Mouse (Mus musculus) testis, postnatal 14 days (tissue): ENCODE results near the gene Aoah.
A peak's percentile ranks its signal among the peaks of the same experiment; 100 is the strongest.

ENCODE experiments used
- DNase-seq: peaks from one replicate; pipeline ENCODE4 v3.0.0; 2021; ENCODE audit warnings: low spot score

Gene Aoah

GRCm38 (mm10) chr13:20916698-20917511 is 123.0 kb downstream of the Aoah start:
- DNase-seq, result no peak

DNA sequence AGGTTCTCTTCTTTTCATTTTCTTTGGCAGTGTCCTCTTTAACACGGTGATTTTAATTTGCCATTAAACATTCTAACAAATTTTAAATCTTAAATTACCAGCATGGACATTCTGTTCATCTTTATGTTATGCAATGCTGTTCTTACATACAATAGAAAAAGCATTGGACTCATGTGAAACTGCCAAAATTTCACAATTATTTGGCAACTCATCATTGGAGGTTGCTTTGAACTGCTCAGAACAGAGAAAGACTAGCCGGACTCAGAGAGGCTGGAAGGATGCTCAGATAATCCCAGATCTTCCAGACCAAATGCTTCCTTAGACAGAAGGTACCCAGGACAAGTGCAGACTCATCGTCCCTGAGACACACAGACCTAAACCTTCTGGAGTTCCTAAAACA is 126.5 kb downstream of the Aoah start:
- DNase-seq, result no peak

DNA sequence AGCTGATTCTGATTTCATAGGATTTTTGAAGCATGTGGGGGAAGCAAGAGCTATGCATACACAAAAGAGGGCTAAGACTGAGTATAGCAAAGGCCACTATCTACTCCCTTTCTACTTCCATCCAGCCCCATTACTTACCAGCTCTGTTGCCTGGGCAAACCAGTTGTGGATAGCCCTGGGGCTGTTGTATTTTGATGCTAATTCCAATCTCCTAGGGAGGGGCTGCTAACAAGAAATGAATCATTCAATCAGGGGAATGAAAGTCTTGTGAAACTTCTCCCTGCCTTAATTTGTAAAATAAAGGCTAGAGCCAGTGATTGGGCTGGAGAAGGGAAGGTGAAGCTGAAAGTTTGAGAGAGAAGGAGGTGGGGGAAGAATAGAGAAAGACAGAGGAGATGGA is 142.1 kb downstream of the Aoah start:
- no peak for DNase-seq

DNA sequence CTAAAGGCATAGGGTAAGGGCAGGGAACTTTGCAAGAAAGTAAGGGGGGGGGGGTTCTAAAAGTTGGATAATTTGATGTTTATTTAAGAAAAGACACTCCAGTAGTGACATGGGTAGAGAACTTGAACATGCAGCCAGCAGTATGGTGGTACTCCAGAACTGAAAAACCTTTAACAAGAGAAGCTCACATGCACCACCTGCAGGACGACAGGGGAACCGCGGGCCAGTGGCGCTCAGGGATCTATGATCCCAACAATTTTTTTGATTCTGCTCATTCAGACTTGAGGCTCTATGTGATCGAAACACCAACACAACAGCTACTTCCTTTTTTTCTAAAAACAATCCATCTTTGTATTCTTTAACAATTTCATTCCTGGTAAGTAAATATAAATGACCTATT is 143.5 kb downstream of the Aoah start:
- DNase-seq, result peak; percentile 10

DNA sequence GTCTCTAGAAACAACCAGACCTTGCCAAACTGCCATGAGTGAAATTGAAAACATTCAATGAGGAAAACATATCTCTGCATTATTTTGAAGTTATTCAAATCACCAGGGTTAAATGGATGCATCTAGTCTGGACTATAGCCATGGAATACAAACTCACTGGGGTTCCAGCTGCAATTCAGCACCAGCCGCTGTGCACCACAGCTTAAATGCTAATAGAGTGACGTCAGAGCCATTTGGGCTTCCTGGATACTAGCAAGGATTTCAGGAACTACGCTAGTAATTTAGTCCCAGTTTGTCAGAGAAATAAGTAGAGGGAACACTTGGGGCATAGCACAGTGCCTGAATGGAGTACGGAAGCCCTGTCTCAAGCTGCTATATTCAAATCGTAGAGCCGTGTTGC is 145.2 kb downstream of the Aoah start:
- DNase-seq, result no peak

GRCm38 (mm10) chr13:20940389-20940788 is 146.5 kb downstream of the Aoah start:
- DNase-seq, result no peak

GRCm38 (mm10) chr13:20941707-20942106 is 147.8 kb downstream of the Aoah start:
- no peak for DNase-seq

- DNase-seq, result no peak
Measured at GRCm38 (mm10) chr13:20963086-20963485, 169.2 kb downstream of the Aoah start.

DNA sequence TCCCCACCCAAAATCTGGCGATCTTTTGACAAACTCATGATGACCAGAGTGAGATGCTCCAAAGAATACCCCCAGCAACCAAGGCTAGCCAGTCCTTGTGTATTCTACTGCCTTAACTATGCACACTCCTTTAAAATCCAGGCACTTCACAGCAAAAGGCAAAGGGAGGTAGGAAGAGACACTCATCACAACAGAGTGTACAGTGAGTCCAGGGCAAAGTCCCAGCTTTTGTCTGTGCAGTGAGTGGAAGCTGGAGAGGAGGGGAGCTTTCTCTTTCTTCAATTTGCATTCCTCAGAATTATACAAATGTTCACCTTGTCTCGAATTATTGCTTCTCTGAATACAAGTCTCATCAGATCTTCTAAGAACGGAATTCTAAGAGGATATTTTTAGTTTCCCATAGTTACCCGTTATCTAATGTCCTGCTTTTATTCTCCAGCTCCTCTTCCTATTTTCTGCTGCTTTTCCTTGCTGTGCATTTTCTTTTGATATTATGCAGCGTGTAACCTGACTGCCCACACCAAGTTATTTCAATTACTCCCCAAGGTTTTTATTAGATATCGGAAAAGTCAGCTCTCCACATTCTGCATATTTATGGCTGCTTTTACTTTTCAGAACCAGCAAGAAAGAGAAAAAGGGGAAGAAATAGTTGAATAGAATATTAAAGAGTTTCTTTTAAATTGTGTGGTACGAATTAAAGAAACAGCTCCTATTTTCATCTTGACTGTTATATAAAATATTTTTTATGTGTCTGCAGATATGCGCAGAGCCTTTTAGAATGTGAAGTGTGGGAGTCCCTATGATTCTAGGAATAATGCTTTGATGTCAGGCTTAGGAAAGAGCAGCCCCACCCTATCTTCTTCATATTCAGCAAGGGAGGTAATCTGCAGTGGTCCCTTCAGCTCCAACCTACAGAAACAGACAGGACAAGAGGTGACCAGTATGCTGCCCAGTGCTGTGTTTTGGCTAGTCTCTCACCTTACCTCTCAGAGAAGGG is 187.6 kb downstream of the Aoah start:
- no peak for DNase-seq

DNA sequence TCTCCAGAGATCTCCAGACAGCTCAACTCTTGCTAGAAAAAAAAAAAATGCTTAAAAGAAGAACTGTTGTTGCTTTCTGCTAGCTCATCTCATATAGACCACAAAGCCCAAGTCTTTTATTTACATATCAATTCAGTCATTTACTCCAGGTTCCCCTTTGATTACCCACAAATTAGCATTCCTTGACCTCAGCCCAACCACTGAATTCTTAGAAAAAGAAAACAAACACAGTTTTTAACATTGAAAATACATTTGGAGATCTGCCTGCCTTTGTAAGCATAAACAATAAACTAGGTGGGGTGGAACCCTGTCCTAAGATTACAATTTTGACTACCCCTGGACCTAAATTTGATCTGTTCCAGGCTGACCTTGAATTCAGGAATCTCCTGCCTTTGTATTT is 191.6 kb downstream of the Aoah start:
- DNase-seq, result no peak

DNA sequence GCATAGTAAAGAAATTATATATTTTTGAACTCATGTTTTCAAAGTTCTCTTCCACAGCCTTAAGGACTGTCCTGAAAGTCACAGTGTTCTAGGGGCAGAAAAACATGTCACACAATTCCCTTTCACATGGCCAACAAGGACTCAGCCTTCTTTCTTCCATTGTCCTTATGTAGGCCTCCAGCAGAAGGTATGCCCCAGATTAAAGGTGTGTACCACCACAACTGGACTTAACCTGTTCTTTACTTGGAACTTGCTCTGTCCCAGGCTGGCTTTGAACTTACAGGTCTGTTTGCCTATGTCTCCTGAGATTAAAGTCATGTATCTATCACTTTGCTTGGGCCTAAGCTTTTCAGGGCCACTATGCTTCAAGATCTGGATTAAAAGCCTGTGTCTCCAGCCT is 192.0 kb downstream of the Aoah start:
- no peak for DNase-seq

DNA sequence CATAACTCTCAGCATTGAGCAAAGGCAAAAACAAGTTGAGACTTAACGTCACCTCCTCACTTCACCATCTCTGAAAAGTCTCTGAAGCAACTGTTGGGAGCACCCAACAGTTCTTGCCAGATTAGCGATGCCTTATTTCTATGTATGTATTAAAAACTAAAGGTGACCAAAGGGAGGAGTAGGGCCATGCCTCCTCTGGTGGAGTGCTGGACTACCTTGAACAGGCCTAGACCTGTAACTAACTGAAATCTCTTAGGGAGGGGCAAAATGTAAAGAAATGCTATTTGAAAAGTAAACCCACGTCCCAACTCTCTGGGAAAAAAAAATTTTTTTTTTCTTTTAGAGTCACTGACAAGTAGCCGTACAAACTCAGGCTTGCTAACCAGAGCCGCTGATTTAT is 211.3 kb downstream of the Aoah start:
- DNase-seq, result no peak

GRCm38 (mm10) chr13:21005642-21006320 is 211.9 kb downstream of the Aoah start:
- DNase-seq, result no peak

DNA sequence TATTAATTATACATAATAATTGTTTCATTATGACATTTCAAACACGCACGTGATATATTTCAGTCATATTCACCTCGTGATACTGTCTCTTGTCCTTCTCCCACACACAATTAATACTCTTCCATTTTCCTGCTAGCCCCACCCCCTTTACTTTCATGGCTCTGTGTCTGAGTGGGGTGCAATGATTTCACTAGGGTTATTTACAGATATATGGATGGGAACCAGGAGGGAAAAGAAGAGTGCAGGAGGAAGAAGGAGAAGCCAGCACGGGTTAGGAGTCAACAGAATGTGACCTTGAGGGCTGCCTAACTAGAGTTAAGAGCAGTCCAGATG is 212.4 kb downstream of the Aoah start:
- DNase-seq, result no peak

DNA sequence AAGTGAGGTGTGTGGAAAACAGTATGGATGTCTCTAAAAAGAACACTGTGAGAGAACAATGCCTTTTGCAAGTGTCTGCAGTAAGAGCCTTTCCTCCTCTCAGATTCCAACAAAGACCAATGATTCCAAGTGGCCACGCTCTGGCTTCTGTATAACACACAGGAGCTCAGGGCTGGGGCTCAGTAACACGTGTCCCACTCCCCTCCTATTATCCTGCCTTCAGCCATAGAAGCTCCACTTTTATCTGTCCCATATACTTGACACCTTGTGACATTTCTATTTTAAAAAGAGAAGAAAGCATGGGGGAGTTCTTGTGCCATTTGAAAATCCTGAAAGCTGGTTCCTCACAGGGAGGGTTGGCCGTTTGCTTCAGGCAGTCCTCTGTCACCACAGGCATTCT is 219.7 kb downstream of the Aoah start:
- DNase-seq, result no peak

DNA sequence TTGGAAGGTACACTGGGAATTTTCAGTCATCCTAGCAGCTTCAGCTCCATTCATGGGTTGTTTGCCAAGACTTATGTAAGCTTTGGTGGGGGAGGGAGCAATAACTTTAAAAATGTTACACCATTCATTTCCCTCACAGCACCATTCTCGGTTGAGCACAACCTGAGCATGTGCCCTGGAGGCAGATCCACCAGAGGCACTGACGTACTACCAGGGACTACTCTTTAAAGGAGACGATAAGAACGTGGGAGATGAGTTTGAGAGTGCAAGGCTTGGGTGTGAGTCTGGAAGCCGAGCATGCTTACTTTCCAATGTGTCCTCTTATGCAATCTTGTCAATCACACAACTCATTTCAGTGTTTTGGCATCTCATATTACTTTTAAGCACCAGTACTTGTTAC is 230.9 kb downstream of the Aoah start:
- DNase-seq, result no peak

DNA sequence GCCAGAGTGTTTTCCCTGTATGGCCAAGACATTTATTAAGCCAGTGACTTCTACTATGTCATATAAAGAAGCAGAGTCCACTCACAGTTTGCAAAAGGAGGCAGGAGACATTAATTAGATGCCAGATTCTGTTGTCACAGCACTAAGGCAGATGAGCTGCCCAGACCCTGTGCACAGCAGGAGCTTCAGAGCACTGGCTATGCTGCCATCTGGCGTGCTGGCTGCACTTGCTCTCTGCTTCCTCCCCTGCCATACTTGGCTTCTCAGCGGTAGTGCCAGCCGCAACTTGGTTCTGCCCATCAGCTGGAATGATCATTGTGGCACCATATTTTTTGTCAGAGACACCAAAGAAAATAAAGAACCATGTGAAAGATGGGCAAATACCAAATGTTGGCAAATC is 239.3 kb downstream of the Aoah start:
- no peak for DNase-seq

GRCm38 (mm10) chr13:21035011-21035410 is 241.1 kb downstream of the Aoah start:
- DNase-seq, result no peak

DNA sequence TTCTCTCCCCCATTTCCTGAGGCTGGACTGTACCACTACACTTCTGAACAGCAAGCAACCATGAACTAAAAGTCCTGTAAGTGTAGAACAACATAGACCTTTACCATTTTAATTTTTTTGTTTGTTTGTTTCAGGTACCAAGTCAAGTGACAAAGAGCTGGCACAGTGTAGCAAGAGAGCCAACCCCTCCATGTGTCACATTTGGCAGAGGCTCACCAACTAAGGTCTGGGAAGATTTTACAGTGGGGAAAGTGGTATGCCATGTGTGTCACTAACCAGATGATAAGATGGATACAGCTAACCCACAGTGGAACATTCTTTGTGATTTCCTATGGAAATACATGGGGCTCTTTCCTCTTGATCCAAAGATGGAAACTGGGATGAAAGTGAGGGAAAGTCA is 242.1 kb downstream of the Aoah start:
- DNase-seq, result no peak

GRCm38 (mm10) chr13:21040589-21041199 is 246.8 kb downstream of the Aoah start:
- no peak for DNase-seq

GRCm38 (mm10) chr13:21050118-21050517 is 256.2 kb downstream of the Aoah start:
- DNase-seq, result no peak

DNA sequence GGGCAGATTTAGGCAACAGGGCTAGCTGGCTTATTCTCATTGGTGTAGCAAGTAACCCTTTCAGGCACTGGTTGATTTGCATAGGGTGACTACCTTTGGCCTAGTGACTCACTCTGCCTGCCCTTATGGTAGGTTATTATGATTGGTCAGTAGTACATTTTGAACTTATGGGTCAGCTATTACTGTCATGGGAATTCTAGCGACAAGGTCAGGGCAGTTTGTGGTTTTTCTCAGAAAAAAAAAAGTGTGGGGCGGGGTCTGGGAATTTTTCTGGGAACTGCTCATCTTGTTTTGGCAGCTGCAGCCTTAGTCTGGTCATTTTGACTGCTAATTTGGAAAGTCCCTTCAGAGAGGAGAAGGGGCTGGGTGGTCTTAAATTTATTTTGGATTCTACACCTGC is 272.1 kb downstream of the Aoah start:
- no peak for DNase-seq
